Mouse (Mus musculus) stomach, embryonic 14.5 days (tissue): Measurements from ENCODE around the gene Sbk1. TPM values are rescaled to one million over a fixed set of nuclear protein-coding genes. Genes with fewer than 3 reads are reported as not detected.

ENCODE experiments used
- ATAC-seq: fragments of 200-750 bp; cut with Nextera tagmentation; 2 replicates; pipeline ENCODE4 v1.8.0; 2017; ENCODE audit warnings: low read depth, moderate TSS enrichment; ENCODE audit not compliant: insufficient number of reproducible peaks, insufficient read depth, low FRiP score
- H3K27ac ChIP-seq: fragments of 300-500 bp; sonication (generic); 2 replicates; pipeline ENCODE4 v1.5.1; 2014; ENCODE audit warnings: mild to moderate bottlenecking, low read length, moderate library complexity, mixed read lengths
- H3K27me3 ChIP-seq: fragments of 300-500 bp; sonication (generic); 2 replicates; pipeline ENCODE4 v1.6.1; 2014; ENCODE audit warnings: low read length, control low read depth, mixed read lengths; ENCODE audit not compliant: control insufficient read depth, insufficient read depth
- H3K36me3 ChIP-seq: fragments of 300-500 bp; sonication (generic); 2 replicates; pipeline ENCODE4 v1.6.1; 2014; ENCODE audit warnings: mild to moderate bottlenecking, control low read depth, low read length, moderate library complexity, mixed read lengths; ENCODE audit not compliant: control insufficient read depth, insufficient read depth
- H3K4me1 ChIP-seq: fragments of 300-500 bp; sonication (generic); 2 replicates; pipeline ENCODE4 v1.6.1; 2014; ENCODE audit warnings: low read length, control low read depth, mixed read lengths; ENCODE audit not compliant: control insufficient read depth, insufficient read depth
- H3K4me2 ChIP-seq: fragments of 300-500 bp; sonication (generic); replicated peaks from 2 replicates; pipeline ENCODE4 v1.6.1; 2014; ENCODE audit warnings: low read depth, low read length, control low read depth
- H3K4me3 ChIP-seq: fragments of 300-500 bp; sonication (generic); 2 replicates; pipeline ENCODE4 v1.5.1; 2014; ENCODE audit warnings: low read depth, low read length, control low read depth
- H3K9ac ChIP-seq: fragments of 300-500 bp; sonication (generic); replicated peaks from 2 replicates; pipeline ENCODE4 v1.6.1; 2014; ENCODE audit warnings: low read depth, mild to moderate bottlenecking, control low read depth, low read length, moderate library complexity, mixed read lengths
- H3K9me3 ChIP-seq: fragments of 300-500 bp; sonication (generic); 2 replicates; pipeline ENCODE4 v1.6.1; 2016; ENCODE audit warnings: low read depth, low read length, control low read depth; ENCODE audit not compliant: control insufficient read depth
- WGBS: fragments of 180-500 bp; shearing (Covaris S2); extraction: QIAGEN DNeasy Blood & Tissue Kit; methylation state at CpG from one replicate; pipeline ENCODE4 v1.1.7; 2014; 5-methylcytosine and 5-hydroxymethylcytosine counted together
- polyA plus RNA-seq: library from polyadenylated mRNA; unstranded; fragments of >200 nt; fragmentation: Nextera tagmentation; extraction: Ambion mirVana; gene quantifications from 2 replicates; pipeline ENCODE4 v1.2.1, GENCODE M21; 2014

Sbk1 gene
- polyA plus RNA-seq, 1 experiment from 2014 or later, result 32.8 TPM

- ATAC-seq, result no peak
- WGBS, result 88% methylated on average over 5 of the region's 5 CpGs
- no peaks in the 10 kb centered on the region for H3K36me3 ChIP-seq
- H3K4me3 ChIP-seq, result no peak overlapping the region
- no peak overlapping the region for H3K9ac ChIP-seq
- no peaks in the 10 kb centered on the region for H3K9me3 ChIP-seq
- H3K27ac ChIP-seq, result no peak overlapping the region
- no peak overlapping the region for H3K4me2 ChIP-seq
- no peaks in the 10 kb centered on the region for H3K27me3 ChIP-seq
- H3K4me1 ChIP-seq, result 0 out of 2 replicates have a peak, but pooled peaks cover 6% of the 10 kb centered on the region
Observed at GRCm38 (mm10) chr7:126252230-126252629, 20.2 kb upstream of the Sbk1 start.

DNA sequence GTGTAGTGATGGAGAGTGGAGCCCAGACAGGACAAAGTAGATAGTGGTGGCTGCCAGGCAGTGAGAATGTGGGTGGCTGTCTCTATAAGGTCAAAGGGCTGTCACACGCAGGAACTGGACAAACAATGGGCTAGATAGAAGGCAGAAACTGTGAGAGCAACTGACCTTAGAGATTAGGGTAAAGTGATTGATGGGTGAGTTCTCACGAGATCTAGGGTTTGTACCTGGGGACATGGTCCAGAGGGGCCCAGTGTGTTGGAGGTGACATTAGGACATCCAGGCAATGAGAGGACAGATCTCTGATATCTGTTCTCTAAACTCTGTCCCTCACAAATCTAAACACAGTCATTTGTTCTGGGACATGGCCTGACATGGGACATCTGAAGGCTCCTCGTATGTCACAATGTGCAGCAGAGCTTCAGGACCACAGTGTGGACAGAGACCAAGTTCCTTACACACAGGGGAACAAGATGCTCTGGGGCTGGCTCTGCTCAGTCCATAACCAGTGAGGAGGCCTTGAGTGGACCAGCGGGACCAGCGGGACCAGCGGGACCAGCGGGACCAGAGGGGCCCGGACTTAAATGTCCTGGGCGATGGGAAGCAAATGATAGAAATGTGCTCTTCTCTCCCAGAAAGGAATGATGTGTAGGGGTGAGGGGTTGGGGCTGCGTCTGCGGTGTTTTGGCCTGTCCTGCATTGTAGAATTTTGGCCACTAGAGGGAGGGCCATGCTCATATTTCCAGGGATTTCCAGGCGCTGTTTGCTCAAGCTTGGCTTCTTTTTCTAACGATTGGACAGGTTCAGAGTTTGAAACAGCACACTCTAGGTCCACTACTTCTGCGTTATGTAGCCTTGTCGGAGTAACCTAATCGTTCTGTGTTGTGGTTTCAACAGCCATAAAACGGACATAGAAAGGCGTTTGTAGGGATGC is 11.9 kb upstream of the Sbk1 start:
- 7% methylated on average over 18 of the region's 18 CpGs for WGBS
- no peaks in the 10 kb centered on the region for H3K36me3 ChIP-seq
- H3K4me3 ChIP-seq, result no peak overlapping the region
- H3K27ac ChIP-seq, result no peak overlapping the region
- 0 out of 2 replicates have a peak, but pooled peaks have one; percentile 25 for ATAC-seq
- peaks cover 2% of the 10 kb centered on the region; the same call in 1 of the 2 replicates for H3K27me3 ChIP-seq
- no peaks in the 10 kb centered on the region for H3K4me1 ChIP-seq
- no peaks in the 10 kb centered on the region for H3K9me3 ChIP-seq
- no peak overlapping the region for H3K9ac ChIP-seq
- H3K4me2 ChIP-seq, result no peak overlapping the region

GRCm38 (mm10) chr7:126261823-126262222 is 10.6 kb upstream of the Sbk1 start:
- no peak for ATAC-seq
- Histone ChIP-seq H3K36me3 (no peaks in the 10 kb centered on the region), H3K27me3 (peaks cover 2% of the 10 kb centered on the region; the same call in 1 of the 2 replicates), H3K9me3 (no peaks in the 10 kb centered on the region), H3K4me3 (no peak overlapping the region), H3K9ac (no peak overlapping the region), H3K27ac (no peak overlapping the region), H3K4me1 (peaks cover 4% of the 10 kb centered on the region; the same call in 1 of the 2 replicates), H3K4me2 (no peak overlapping the region)
- 47% methylated on average over 4 of the region's 4 CpGs for WGBS

- H3K4me3 ChIP-seq, result no peak overlapping the region
- WGBS, result 24% methylated on average over 7 of the region's 7 CpGs
Observed at GRCm38 (mm10) chr7:126263964-126264363, 8.5 kb upstream of the Sbk1 start.

DNA sequence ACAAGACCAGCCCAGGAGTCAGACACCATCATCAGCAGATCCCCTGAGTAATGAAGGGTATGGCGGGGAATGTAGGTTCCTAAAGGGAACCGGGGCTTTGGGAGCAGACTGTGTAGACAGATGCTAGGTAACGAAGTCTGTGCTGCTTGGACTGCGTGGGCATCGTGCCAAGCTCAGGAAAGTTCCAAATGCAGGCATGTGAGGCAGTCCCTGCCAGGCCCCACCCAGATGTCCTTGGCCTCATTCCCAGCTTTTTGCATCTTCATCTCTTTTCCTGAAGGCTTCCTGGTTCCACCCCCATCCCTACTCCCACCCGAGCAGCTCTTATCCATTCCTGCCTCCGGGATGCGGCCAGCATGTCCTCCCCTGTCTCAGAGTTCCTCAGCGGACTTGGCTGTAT is 6.5 kb upstream of the Sbk1 start:
- peak; percentile 29; the same call in 1 of the 2 replicates for ATAC-seq
- no peaks in the 10 kb centered on the region for H3K9me3 ChIP-seq
- H3K4me3 ChIP-seq, result no peak overlapping the region
- no peak overlapping the region for H3K4me2 ChIP-seq
- no peaks in the 10 kb centered on the region for H3K36me3 ChIP-seq
- H3K27me3 ChIP-seq, result no peaks in the 10 kb centered on the region
- H3K9ac ChIP-seq, result no peak overlapping the region
- no peak overlapping the region for H3K27ac ChIP-seq
- 40% methylated on average over 9 of the region's 9 CpGs for WGBS
- peaks cover 4% of the 10 kb centered on the region; the same call in 1 of the 2 replicates for H3K4me1 ChIP-seq

More at GRCm38 (mm10) chr7:126263964-126264363, 8.5 kb upstream of the Sbk1 start:
- H3K36me3 ChIP-seq, result no peaks in the 10 kb centered on the region
- H3K9ac ChIP-seq, result no peak overlapping the region
- H3K4me1 ChIP-seq, result peaks cover 4% of the 10 kb centered on the region; the same call in 1 of the 2 replicates
- H3K27me3 ChIP-seq, result peaks cover 2% of the 10 kb centered on the region; the same call in 1 of the 2 replicates
- no peak overlapping the region for H3K4me2 ChIP-seq
- ATAC-seq, result no peak
- H3K9me3 ChIP-seq, result no peaks in the 10 kb centered on the region
- H3K27ac ChIP-seq, result no peak overlapping the region

DNA sequence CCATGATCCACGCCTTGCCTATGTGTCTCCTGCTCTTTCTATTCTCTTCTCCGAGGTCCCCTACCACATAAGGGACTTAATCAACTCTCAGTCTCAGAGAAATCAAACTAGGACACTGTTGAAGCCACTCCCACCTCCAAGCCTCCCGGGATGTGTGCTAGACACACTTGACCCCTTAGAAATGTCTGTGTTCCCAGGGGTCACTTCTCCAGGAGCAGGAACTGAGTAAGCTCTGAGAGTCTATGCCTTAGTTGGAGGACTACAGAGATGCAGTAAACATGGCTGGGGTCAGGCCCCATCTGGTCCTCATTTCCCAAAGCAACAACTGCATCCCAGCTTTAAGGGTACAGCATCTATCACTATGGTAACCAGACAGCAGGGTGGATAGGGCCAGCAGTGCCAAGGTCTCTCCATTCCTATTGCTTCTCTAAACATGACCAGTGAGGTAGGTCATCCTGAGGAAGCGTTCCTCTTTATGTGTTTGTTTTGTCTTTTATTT is 6.0 kb upstream of the Sbk1 start:
- Histone ChIP-seq H3K9me3 (no peaks in the 10 kb centered on the region), H3K4me2 (no peak overlapping the region)

DNA sequence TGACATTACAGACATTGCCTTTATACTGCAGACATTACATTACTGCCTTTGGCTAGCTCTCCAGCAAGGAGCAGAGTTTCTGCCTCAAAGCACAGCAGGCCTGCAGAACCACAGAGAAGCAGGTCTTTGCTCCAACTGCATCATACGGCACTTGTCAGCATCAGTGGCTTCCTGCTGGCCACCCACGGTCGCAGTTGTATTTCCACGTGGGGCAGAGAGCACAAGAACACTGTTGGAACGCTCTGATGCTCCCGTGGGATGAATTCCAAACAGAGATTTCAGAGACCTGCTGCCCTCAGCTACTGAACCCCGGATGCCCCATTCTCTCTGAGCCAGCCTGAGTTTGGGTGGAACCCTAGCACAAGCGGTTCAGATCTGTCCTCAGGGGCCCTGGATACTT is 4.8 kb upstream of the Sbk1 start:
- H3K27ac ChIP-seq, result no peak overlapping the region
- H3K9me3 ChIP-seq, result no peaks in the 10 kb centered on the region
- no peak overlapping the region for H3K4me2 ChIP-seq
- H3K36me3 ChIP-seq, result no peaks in the 10 kb centered on the region
- H3K27me3 ChIP-seq, result no peaks in the 10 kb centered on the region
- WGBS, result 71% methylated on average over 8 of the region's 8 CpGs
- no peak overlapping the region for H3K9ac ChIP-seq
- ATAC-seq, result no peak
- H3K4me3 ChIP-seq, result no peak overlapping the region
- H3K4me1 ChIP-seq, result peaks cover 7% of the 10 kb centered on the region; the same call in 1 of the 2 replicates

More for the DNA sequence above, 6.0 kb upstream of the Sbk1 start:
- no peak for ATAC-seq
- no peak overlapping the region for H3K9ac ChIP-seq
- H3K4me1 ChIP-seq, result peaks cover 7% of the 10 kb centered on the region; the same call in 1 of the 2 replicates
- WGBS, result 64% methylated on average over 4 of the region's 4 CpGs
- no peaks in the 10 kb centered on the region for H3K27me3 ChIP-seq
- no peak overlapping the region for H3K27ac ChIP-seq
- no peaks in the 10 kb centered on the region for H3K36me3 ChIP-seq
- no peak overlapping the region for H3K4me3 ChIP-seq

DNA sequence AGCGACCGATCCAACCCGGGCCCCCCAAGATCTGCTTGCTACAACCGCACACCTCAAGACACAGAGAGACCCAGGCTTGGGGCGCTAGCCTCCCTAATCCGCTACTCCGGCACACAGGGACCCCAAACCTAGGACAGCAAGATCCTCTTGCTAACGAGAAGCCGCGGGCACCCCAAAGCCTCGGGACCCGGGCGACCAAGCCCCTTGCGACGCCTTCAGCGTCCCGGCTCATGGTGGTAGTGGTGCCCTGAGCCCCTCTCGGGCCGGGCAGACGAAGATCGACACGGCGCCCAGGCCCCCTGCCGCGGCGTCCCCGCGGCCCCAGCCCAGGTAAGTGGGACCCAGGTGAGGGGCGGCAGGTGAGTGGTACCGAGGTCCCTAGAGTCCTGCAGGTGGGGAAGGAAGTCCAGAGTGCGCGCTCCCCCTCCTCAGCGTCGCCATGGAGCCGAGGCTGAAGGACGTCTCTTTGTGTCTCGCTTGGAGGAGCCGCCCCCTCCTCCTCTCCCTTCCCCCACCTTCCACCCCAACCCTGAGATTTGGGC is 422 bp downstream of the Sbk1 start:
- WGBS, result under 1% methylated on average over 38 of the region's 38 CpGs
- Histone ChIP-seq H3K27ac (peak overlapping the region; percentile 62), H3K36me3 (peaks cover 15% of the 10 kb centered on the region), H3K27me3 (no peaks in the 10 kb centered on the region), H3K4me1 (peaks cover 22% of the 10 kb centered on the region), H3K9me3 (no peaks in the 10 kb centered on the region), H3K4me3 (peak overlapping the region; percentile 67), H3K4me2 (peak overlapping the region; percentile 93), H3K9ac (peak overlapping the region; percentile 75)
- ATAC-seq, result peak; percentile 29
